Mouse (Mus musculus): ENCODE results near the gene Mbtps2.

GRCm38 (mm10) chrX:157486765-157487164, 111.8 kb downstream of the Mbtps2 start:
- TF ChIP-seq CTCF (IDR thresholded peaks at IDR 0.05) (peak; percentile 72), EP300 (IDR thresholded peaks at IDR 0.05) (no peak)
